Mouse (Mus musculus): Measurements from ENCODE around the gene Sap25.

DNA sequence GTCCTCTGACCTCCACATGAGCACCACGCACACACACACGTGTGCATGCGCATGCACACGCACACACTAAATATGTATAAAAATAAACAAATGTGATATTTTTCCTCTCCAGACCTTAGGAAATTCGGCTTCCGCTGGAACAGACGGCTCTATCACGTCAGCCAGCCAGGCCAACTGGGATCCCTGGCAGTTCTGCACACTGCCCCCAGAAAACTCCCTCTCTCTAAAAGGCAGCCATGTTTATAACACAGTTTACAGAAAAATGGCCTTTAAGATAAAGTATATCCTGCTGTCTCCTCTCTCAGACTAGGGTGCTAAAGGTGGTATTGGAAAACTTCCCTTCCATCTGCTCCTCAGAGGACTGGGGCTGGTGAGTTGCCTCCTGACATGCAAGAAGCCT, 36.7 kb downstream of the Sap25 start:
- TF ChIP-seq MAFK (IDR thresholded peaks at IDR 0.05; ENCODE audit: insufficient read depth, low read depth, low read length) (no peak), ZNF384 (IDR thresholded peaks at IDR 0.05; ENCODE audit: low read depth, low read length) (no peak), ZC3H11A (IDR thresholded peaks at IDR 0.05; ENCODE audit: borderline replicate concordance, low read depth, low read length) (no peak), HCFC1 (IDR thresholded peaks at IDR 0.05; ENCODE audit: borderline replicate concordance, insufficient read depth, low read length) (no peak)
